Mouse (Mus musculus): ENCODE results near the gene Kri1.
"Not testable (repeated sequence)": the region's sequence is repeated elsewhere in the genome, so short reads cannot be mapped to it uniquely, and the experiment has no call there.

Kri1 gene

DNA sequence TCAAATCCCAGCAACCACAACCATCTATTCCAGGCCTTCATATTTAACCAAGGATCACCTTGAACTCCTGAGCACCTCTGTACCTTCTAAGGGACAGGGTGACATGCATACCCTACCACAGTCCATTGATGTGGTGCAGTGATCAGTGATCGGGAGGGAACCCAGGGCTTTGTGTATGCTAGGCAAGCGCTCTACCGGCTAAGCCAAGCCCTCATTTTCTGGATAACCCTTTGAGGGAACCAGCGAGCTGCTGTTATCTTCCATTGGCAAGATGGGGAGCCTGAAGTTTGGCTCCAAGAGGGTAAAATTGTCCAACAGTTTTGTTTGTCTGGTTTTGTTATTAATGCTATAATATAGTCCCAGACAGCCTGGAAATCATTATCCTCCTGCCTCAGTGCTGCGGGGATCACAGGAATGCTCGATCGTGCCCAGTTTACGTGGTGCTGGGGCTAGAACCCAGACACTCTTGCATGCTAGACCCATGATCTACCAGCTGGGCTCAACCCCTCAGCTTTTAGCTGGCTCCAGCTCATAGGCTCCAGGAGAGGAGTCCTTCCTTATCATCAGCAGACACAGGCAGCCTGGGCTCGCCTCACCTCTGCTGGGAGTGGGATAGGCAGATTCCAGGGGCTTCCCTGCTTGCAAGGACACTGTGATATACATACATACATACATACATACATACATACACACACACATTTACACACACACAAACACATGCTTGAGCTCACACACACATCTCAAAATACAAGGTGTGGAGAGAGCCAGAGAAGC lies 26.8 kb upstream of the Kri1 start:
- no peak for DNase-seq

DNA sequence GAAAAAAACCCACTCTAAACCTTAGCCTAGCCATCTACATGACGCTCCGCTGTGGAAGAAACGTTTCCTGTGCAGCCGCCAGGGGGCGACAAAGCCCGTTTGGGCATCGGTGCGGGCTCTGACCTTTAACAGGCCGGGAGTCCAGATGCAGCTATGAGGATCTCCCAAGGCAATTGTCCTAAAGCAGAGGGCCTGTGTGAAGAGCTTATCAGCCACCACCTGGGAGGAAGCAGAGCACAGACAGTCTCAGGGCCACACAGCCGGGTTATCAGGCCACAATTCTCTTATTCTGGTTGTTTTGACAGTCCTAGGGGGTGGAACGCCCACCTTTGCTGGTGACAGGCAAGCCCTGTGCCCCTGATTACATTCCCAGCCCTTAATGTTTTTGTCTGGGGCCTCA lies 25.6 kb upstream of the Kri1 start:
- DNase-seq = peak; percentile 94 to 96

DNA sequence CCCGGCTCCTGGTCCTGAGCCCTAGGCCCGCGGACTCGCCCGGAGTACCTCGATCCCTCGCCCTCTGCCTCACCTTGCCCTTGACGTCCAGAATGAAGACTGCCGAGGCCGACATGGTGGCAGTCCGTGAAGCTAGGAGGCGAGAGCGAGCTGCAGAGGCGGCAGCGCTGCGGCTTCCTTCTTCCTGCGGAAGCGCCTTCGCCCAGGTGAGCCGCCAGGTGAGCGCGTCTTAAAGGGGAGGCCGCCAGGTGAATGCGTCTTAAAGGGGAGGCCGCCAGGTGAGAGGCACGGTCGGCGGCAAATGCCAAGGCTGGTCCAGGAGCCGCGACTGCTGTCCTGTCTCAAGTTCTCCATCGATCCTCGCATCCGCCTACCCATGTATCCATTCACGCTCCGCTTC lies 24.4 kb upstream of the Kri1 start, which contains the start of gene Ap1m2:
Gene Ap1m2, minus strand, starts transcription at position 204 of the 400 bp plus-strand sequence.
- peak in 1 of 2 experiments; percentile 36 for DNase-seq

DNA sequence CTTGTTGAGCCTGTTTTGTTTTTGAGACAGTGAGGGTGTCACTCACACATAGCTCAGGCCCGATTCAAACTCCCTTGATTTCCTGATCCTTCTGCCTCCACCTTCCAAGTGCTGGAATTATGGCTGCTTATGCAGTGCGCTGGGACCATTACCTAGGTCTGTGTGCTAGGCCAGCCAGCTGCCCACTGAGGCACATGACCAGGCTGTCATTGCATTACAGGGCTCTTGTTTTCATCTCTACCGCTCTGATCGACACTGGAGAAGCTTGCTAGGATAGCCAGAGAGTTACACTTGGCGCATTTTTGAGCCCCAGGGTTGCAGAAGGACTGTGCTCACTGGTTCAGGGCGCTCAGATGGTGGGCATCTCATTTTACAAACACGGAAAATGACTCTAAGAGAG lies 23.9 kb upstream of the Kri1 start:
- DNase-seq = no peak

DNA sequence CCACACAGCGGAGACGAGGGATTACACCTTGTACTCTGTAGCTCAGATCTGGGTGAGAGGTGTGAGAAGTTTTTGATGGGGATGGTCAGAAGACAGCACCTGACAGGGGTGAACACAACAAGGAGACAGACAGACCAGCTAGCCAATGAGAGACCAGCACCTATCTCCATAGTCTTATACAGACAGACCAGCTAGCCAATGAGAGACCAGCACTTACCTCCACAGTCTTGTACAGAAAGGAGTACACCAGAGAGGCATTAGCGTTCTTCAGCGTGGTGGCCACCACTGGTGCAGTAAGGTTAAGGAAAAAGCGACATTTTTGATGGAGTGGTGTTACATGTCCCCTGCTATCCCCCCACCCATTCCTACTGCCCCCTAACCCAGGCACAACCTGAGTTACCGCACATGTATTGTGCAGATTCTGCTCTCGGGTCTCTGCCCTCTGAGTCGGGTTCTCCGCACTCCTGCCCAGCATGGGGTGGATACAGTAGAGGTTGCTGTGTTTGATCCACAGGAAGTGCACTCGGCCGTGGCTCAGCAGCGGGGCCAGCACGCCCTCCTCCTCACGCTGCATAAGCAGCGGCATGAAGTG lies 21.5 kb upstream of the Kri1 start:
- no peak for DNase-seq

DNA sequence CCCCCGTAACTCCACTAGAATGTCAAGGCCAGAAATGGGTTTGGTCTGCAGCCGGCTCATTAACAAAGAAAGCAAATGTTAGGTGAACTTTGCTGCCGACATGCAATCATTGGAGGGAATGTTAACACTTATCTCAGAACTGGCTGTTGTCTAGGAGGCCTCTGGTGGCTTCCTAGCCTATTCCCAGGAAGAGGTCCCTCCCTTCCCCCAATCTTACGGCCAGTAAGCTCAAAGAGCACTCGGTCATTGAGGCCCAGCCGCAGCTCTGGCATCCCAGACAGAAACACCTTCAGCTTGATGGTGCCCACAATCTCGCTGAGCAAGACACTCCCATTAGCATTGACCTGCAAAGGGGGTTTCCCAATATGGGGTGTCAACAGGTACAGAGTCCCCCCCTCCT lies 17.3 kb upstream of the Kri1 start:
- DNase-seq = no peak

DNA sequence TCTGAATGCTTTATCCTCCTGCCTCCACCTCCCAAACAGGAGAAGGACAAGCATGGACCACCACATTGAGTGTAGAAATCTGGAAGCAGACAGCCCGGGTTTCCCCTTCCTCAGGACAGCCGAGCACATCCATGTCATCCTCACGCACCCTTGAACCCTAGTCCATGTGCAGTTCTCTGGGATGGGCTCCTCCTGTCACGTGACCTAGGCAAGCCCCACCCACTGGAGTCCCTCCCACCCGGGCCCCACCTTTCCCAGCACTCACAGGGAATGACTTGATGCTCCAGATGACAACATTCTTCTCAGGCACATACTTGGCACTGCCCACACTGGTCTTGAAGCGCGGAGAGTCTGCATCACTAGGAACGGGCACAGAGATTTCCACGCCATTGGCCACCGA lies 11.2 kb upstream of the Kri1 start:
- DNase-seq = no peak

DNA sequence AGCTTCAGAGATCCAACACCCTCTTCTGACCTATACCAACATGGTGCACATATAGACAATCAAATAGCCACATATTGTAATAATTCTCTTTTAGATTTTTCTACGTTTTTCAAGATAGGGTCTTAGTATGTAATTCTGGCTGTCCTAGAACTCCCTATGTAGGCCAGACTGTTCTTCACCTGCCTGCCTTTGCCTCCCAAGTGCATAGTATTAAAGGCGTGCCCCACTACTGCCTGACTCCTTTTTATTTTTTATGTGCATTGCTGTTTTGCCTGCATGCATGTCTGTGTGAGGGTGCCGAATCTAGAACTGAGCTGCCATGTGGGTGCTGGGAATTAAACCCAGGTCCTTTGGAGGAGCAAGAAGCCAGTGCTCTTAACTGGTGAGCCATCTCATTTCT lies 4.5 kb upstream of the Kri1 start:
- DNase-seq = no peak

DNA sequence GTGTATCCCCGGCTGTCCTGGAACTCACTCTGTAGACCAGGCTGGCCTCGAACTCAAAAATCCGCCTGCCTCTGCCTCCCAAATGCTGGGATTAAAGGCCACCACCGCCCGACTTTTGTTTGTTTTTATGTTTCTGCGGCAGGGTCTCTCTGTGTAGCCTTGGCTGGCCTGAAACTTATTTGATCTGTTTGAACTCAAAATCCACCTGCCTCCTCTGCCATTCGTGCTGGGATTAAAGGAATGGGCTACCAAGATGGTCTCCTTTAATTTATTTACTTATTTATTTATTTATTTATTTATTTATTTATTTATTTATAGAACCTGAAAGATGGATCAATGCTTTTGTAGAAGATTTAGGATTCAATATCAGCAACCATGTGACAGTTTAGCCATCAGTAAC lies 4.1 kb upstream of the Kri1 start:
- not testable (repeated sequence) for DNase-seq

DNA sequence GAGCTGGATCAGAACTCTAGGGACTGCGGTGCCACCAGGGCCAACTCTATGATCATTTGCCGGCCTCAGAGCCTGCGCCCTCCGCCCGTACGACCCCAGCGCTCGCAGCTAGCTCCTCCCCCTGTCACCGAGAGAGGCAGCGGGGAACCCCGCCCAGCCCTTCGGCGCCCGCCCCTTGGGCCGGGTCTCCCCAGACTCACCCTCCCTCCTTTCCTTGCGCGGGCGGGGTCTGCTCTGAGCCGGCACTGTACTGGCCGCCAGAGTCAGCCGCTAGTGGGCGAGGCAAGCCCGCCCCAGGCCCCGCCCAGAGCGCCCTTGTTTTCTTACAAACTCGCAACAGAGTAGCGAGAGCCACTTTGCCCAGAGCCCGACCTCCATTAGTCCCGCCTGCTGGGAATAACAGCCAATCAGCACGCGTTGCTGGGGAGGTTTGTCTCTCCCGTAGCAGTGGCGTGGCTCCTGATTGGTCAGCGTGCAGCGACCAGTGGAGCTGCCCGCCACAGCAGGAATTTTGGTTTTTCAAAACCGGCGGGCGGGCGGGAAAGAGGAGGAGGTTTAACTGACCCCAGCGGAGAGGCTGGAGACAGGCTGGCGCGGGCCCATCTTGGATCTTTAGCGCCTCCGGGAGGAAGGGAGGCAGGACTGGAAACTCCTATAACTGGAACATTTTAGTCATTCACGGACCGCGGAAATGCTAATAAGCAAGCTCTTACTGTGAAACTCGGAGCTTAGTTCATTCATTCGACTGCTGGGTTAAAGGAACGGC lies 3.4 kb upstream of the Kri1 start, which contains the start of gene Cdkn2d:
Gene Cdkn2d, minus strand, starts transcription at position 386 of the 766 bp plus-strand sequence.
- DNase-seq = peak; percentile 99 to 100

DNA sequence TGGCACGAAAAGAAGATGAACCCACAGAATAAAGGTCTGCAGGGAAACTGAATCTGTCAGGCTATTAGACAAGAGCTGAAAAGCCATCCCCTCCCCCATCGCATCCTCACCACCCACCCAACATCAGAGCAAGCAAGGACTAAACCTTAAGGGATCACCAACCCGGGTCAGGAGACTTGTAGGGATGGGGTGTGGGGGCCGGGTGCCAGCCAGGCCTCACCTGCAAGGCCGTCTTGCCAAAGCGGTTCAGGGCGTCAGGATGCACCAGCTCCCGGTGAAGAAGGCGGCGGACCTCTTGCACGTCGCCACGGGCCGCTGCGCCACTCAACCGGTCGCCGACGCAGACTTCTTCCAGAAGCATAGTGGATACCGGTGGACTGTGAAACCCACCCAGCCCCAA lies 2.8 kb upstream of the Kri1 start:
- DNase-seq = peak in 1 of 2 experiments; percentile 74

DNA sequence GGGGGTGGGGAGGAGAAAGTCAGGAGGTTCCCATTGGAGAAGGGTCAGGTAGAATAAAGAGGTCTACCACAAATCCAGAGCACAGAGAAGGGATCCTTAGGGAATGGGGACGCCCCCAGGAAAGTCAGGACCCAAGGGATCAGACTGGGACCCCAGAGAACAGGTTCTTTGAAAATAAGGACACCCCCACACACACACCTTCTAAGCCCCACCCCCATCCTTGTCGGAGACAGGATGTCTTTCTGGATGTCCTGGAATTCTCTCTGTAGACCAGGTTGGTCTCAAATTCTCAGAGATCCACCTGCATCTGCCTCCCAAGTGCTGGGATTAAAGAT lies 1.5 kb upstream of the Kri1 start:
- DNase-seq = no peak

DNA sequence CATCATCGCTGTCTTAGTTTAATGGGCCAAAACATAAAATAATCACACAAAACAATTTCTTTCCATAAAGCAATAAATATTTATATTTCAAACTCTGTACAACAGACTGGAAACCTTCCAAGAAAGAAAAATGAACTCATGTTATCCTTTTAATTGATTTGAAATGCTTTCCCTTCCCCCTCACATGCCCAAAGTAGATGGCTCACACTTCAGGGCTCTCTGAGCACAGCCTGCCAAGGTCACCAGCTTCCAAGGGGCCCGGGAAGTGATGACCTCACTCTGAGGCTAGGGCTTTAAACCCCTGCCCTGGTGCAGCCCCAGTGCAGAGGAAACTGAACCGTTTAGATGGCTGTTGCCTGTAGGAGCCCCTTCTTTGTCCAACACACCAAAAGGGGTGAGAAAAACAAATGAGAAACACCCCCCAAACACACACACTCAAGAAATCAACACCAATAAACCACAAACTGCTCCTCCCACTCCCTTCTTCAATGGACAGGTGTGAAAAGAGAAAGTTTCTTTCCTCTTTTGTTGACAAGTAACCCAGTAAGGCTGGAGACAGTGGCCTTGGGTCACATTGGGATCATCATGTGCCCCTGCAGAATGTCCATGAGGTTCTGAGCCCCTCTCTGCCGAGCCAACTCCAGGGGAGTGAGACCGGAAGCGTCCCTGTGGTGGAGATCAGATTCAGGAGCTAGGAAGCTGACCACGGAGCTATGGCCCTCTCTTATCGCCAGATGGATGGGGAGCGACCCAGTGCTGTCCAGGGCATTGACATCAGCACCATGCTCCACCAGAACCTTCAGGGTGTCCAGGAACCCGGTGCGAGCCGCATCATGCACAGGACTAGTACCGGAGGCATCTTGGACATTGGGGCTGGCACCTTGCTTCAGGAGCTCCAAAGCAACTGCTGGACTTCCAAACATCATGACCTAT lies 901 bp upstream of the Kri1 start:
- no peak for DNase-seq

DNA sequence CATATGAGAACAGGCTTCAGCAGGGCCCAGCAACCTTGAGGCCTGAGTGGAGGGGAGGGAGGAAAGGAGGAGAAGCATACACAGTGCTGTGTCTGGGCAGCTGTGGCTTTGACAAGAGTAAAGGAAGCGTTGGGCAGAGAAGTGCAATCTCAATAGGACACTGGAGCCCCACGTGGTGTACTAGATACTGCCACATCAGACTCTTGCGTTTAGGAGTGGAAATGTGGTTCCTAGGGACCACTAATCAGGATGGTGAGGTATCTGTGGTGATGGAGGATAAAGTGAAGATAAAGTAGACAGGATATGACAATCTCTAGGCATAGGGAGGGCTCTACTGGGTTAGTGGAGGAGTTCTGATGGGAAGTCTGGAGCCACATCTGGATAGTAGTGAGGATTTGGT lies 1.0 kb downstream of the Kri1 start:
- DNase-seq = no peak

DNA sequence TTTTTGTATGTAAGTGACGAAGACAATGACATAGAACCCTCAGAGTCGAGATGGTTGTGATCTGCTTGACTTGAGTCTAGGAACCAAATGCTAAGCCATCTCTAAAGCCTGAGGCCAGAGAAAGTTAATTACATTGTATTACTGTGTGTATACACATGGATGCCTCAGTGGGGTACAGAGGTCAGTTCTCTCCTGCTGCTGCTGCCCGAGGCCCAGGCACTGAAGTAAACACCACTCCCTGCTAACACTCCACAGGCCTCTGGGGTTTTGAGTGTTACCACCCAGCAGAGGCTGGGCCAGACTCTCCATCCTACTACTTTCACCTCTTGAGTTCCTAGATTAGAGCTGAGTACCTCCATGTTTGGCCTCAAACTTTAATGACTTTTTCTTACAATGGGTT lies 3.8 kb downstream of the Kri1 start:
- no peak for DNase-seq

DNA sequence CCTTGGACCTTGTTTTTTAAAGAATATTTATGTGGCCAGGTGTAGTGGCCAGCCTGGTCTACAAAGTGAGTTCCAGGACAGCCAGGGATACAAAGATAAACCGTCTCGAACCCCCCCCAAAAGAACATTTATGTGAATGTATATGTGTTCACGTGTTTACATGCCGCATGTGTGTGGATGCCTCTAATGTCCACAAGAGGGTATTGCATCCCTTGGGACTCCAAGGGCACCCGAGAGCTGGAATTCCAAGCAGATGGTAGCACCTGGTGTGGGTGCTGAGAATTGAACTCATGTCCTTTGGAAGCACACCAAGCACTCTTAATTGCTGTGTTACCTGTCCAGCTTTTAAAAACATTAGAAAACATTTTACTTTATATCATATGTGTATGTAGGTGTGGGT lies 4.2 kb downstream of the Kri1 start:
- DNase-seq = no peak

DNA sequence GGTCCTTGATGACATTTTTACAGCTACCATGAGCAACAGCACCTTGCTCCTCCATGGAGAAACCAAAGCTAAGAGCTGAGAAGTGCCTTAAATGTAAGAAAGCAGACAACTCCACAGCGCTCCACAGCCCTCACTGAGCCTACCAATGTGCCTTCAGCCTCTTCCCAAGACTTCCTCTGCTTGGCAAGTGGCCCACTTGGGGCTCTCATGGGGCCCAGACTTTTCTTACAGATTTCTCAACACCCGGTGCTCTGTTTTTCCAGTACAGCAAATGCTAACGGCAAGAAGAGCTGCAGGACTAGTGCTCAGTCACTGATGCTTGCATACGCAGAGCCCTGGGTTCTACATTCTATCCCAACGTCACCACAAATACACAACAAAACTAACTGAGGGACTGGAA lies 10.0 kb downstream of the Kri1 start:
- no peak for DNase-seq

DNA sequence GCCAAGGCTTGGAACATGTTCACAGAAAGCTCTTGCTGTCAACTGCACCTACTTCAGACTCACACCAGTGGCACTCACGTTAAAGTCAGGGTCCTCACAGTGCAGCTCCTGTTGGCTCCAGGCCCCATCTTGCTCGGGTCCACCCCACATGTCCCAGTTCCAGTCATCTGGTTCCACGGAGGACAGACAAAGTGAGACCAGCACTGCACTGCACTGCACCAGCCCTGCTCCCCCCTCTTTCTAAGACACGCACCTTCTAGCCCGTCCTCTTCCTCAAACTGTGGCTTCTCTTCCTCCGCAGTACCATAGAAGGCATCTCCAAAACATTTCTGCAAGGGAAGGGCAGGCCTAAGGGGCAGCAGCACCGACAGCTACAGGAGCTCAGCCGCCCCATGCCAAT lies 11.5 kb downstream of the Kri1 start:
- DNase-seq = no peak

DNA sequence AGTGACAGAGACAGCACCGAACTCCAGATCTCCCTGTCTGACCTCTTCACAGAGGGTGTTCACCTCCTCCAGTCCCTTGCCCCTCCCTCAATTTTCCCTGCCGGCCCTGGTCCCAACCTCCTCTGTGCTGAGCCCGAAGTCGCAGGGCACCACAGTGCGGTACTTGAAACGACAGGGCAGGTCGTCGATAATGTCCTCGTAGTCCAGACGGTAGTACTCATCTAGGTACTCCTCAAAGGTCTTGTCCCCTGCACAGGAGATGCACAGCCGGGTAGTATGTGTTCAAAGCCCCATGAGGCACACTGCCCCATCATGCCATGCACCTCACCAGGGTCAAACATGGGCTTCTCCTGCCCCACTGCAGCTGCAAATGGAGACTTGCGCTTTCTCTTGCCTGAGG lies 12.0 kb downstream of the Kri1 start:
- no peak for DNase-seq

DNA sequence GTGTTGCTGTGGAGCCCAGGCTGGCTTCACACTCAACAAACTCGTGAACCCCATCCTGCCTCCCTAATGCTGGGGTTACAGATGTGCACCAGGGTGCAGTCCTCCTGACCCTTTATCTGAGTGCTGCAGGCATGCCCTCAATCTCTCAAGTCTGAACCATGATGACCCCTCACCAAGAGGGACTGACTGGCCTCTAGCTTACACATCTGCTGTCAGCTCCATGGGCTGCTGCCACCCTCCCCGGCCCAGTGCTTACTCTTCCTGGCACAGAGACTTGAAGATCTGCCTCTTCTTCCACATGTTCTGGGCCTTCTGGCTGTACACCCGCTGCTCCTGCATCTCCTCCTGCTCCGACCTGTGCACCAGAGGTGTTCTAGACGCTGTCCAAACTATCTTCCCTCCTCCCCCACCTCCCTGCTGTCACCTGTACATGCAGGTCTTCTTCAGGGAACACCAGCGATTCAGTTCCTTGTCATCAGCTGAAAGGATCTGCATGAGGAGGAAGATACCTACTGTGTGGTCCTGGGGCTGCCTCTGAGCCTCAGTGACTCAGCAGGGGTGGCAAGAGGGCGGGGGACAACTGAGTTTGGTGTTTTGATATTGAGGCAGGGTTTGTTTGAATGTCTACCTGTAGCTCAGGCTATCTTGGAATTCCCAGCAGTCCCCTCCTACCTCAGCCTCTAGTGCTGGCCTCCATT lies 12.6 kb downstream of the Kri1 start:
- no peak for DNase-seq

DNA sequence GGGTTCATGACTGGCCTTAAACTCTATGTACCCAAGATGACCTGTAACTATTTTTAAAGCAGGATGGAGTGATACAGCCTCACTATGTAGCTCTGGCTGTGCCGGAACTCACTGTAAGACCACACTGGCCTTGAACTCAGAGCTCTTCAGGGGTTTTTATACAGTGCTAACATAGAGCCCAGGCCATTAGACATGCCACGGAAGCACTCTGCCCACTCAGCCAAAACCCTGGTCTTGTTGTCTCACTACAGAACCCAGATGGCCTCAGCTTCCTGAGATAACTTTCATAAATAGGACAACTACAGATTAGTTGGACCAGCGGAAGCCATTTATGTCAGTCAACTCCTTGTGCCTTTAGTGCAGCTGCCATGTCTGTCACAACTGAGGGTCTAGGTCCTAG lies 13.4 kb downstream of the Kri1 start:
- no peak for DNase-seq

DNA sequence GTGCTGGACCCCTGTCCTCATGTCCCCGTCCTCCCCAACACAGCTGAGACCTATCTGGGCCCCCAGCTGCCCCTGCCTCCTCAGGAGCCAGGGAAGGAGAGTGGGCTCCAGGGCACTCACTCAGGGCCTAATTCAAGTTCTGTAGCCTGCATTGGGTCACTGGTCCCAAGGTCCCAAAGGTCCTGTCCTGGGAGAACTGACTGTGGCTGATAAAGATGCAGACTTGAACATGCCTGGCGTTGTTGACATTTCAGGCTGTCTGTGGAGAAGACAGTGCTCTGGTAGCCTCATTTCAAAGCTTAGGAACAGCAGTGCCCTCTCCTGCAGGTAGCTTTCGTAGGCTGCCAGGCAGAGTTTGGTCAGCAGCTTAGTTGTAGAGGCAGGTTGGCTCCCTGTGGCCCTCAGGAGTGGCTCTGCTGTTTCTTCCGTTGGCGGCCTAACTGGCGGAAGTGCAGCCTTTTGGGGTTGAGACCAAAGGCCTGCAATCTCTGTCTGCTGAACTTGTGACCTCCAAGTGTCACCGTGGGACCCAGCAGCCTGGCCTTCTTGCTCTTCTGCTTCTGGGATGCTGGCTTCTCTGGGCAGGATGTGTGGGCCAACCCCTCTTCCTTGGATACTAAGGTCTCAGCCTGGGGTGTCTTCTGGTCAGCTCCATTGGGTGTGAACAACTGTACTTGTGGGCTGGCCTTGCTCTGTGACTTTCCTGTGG lies 14.1 kb downstream of the Kri1 start:
- no peak for DNase-seq
